Mouse (Mus musculus) heart, adult 2 months (tissue): ENCODE measurements around the gene Ntn1. TPM values are rescaled to one million over a fixed set of nuclear protein-coding genes. Genes with fewer than 3 reads are reported as not detected.

Source experiments
- DNase-seq, 2 experiments: peaks; one replicate each; pipeline ENCODE4 v3.0.0; 2021
- H3K27ac ChIP-seq: fragments of 200-600 bp; 2 replicates; pipeline ENCODE4 v1.8.1; 2022
- H3K27me3 ChIP-seq: fragments of 200-500 bp; 2 replicates; pipeline ENCODE4 v1.6.1; 2012; ENCODE audit warnings: mild to moderate bottlenecking, low read length, inconsistent platforms, mixed read lengths; ENCODE audit not compliant: control insufficient read depth, insufficient read depth
- H3K36me3 ChIP-seq: fragments of 200-500 bp; 2 replicates; pipeline ENCODE4 v1.6.1; 2012; ENCODE audit warnings: low read length, inconsistent platforms; ENCODE audit not compliant: control insufficient read depth, insufficient read depth
- H3K4me1 ChIP-seq: fragments of 200-500 bp; 2 replicates; pipeline ENCODE4 v1.6.1; 2011; ENCODE audit warnings: low read length; ENCODE audit not compliant: control insufficient read depth, insufficient read depth
- H3K4me3 ChIP-seq: fragments of 200-600 bp; 2 replicates; pipeline ENCODE4 v1.8.1; 2022
- H3K79me2 ChIP-seq: fragments of 200-500 bp; replicated peaks from 2 replicates; pipeline ENCODE4 v1.6.1; 2012; ENCODE audit warnings: mild to moderate bottlenecking, inconsistent platforms, low read length, moderate library complexity, mixed read lengths; ENCODE audit not compliant: control insufficient read depth, insufficient read depth
- H3K9ac ChIP-seq: fragments of 200-500 bp; 2 replicates; pipeline ENCODE4 v1.6.1; 2012; ENCODE audit warnings: low read depth, mild to moderate bottlenecking, control low read depth, inconsistent platforms, low read length, mixed read lengths
- CTCF ChIP-seq: fragments of 200-600 bp; IDR thresholded peaks from 2 replicates; pipeline ENCODE4 v1.8.1; 2022; ENCODE audit warnings: antibody characterized with exemption, mild to moderate bottlenecking, moderate library complexity
- EP300 ChIP-seq: fragments of 200-500 bp; IDR thresholded peaks from 2 replicates; pipeline ENCODE4 v1.6.1; 2011; ENCODE audit warnings: low read depth, low read length, control low read depth; ENCODE audit not compliant: insufficient read depth
- POLR2A ChIP-seq: fragments of 200-500 bp; IDR thresholded peaks from 2 replicates; pipeline ENCODE4 v1.6.1; 2011; ENCODE audit warnings: mild to moderate bottlenecking, low read depth, low read length, control low read depth; ENCODE audit not compliant: insufficient read depth
- WGBS: fragments of 180-500 bp; shearing (Covaris S2); methylation state at CpG from one replicate; pipeline ENCODE4 v1.1.7; 2018; 5-methylcytosine and 5-hydroxymethylcytosine counted together
- intact Hi-C: fragments of 180-260 bp; cut with DNase I; formaldehyde crosslinking; loops from one replicate; pipeline ENCODE4 v1.15.1; 2025
- polyA plus RNA-seq: library from polyadenylated mRNA; depleted of rRNA; stranded (reverse); fragments of >200 nt; gene quantifications from 2 replicates; pipeline ENCODE4 v1.2.3, GENCODE M21; 2012
- total RNA-seq, 2 experiments: library from RNA; stranded (reverse); gene quantifications; 2 replicates each; pipeline ENCODE4 v1.2.3; 2021

The Ntn1 gene
- total and polyA plus RNA-seq, 3 experiments, result 32.4 to 70.5 (median 55.1) TPM

GRCm38 (mm10) chr11:68378419-68378818 is 22.2 kb downstream of the Ntn1 start:
- Histone ChIP-seq H3K9ac (no peak overlapping the region), H3K36me3 (no peaks in the 10 kb centered on the region), H3K4me3 (no peak overlapping the region), H3K79me2 (no peaks in the 10 kb centered on the region), H3K27ac (no peak overlapping the region), H3K4me1 (peaks cover 5% of the 10 kb centered on the region), H3K27me3 (no peaks in the 10 kb centered on the region)
- intact Hi-C loops, result no loop called here
- 60% methylated on average over 5 of the region's 5 CpGs for WGBS
- DNase-seq, result no peak
- no peak for TF ChIP-seq CTCF

DNA sequence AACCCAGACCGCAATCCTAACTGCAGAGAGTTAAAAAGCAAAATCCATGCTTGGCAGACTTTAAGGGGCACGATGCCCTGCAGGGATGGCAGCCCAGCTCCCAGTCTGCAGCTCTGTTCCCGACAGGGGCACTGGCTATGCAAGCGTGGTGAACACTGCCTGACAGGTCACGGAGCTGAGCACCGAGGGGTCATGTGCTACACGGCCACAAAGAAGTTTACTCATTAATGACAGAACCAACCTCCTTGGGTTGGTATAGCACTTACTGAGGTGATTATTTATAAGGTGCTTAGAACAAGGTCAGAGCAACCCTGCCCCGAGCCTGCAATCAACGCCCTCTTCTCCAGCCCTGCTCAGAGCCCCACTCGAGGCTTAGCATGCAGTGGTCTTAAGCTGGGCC is 27.5 kb downstream of the Ntn1 start:
- no peaks in the 10 kb centered on the region for H3K27me3 ChIP-seq
- no peak overlapping the region for H3K4me3 ChIP-seq
- no peaks in the 10 kb centered on the region for H3K36me3 ChIP-seq
- H3K9ac ChIP-seq, result no peak overlapping the region
- WGBS, result 68% methylated on average over 10 of the region's 10 CpGs
- intact Hi-C loops, result no loop called here
- H3K4me1 ChIP-seq, result peaks cover 5% of the 10 kb centered on the region
- H3K79me2 ChIP-seq, result no peaks in the 10 kb centered on the region; the same call in 1 of the 2 replicates
- TF ChIP-seq CTCF (no peak), EP300 (no peak), POLR2A (no peak)
- no peak overlapping the region for H3K27ac ChIP-seq
- no peak for DNase-seq

- Histone ChIP-seq H3K27ac (no peak overlapping the region), H3K4me1 (peaks cover 4% of the 10 kb centered on the region), H3K36me3 (no peaks in the 10 kb centered on the region), H3K4me3 (no peak overlapping the region), H3K27me3 (no peaks in the 10 kb centered on the region), H3K9ac (no peak overlapping the region), H3K79me2 (no peaks in the 10 kb centered on the region; the same call in 1 of the 2 replicates)
- TF ChIP-seq EP300 (no peak), POLR2A (no peak), CTCF (no peak)
- WGBS, result 91% methylated on average over 11 of the region's 11 CpGs
- no peak for DNase-seq
- intact Hi-C loops, result no loop called here
Measured at GRCm38 (mm10) chr11:68371609-68372008, 29.0 kb downstream of the Ntn1 start.

- TF ChIP-seq POLR2A, result no peak
- no peak for TF ChIP-seq EP300
- TF ChIP-seq CTCF, result no peak
- H3K27me3 ChIP-seq, result no peaks in the 10 kb centered on the region
Measured at GRCm38 (mm10) chr11:68356901-68357300, 43.7 kb downstream of the Ntn1 start.

GRCm38 (mm10) chr11:68355561-68355960 is 45.1 kb downstream of the Ntn1 start:
- DNase-seq, result no peak
- Histone ChIP-seq H3K27me3 (no peaks in the 10 kb centered on the region), H3K79me2 (no peaks in the 10 kb centered on the region), H3K27ac (no peak overlapping the region), H3K36me3 (no peaks in the 10 kb centered on the region), H3K9ac (no peak overlapping the region), H3K4me3 (no peak overlapping the region), H3K4me1 (peaks cover 4% of the 10 kb centered on the region; the same call in 1 of the 2 replicates)
- no peak for TF ChIP-seq EP300
- no peak for TF ChIP-seq CTCF
- TF ChIP-seq POLR2A, result no peak
- 68% methylated on average over 8 of the region's 8 CpGs for WGBS
- intact Hi-C loops, result no loop called here

More at GRCm38 (mm10) chr11:68356901-68357300, 43.7 kb downstream of the Ntn1 start:
- no peak for DNase-seq
- Histone ChIP-seq H3K4me1 (peaks cover 2% of the 10 kb centered on the region; the same call in 1 of the 2 replicates), H3K4me3 (no peak overlapping the region), H3K79me2 (no peaks in the 10 kb centered on the region), H3K36me3 (no peaks in the 10 kb centered on the region), H3K27ac (no peak overlapping the region), H3K9ac (no peak overlapping the region)
- 77% methylated on average over 8 of the region's 8 CpGs for WGBS
- intact Hi-C loops, result no loop called here

- no peak for DNase-seq
- Histone ChIP-seq H3K9ac (no peak overlapping the region), H3K27me3 (no peaks in the 10 kb centered on the region), H3K36me3 (no peaks in the 10 kb centered on the region), H3K27ac (no peak overlapping the region), H3K4me1 (peaks cover 4% of the 10 kb centered on the region; the same call in 1 of the 2 replicates), H3K79me2 (no peaks in the 10 kb centered on the region), H3K4me3 (no peak overlapping the region)
- WGBS, result 91% methylated on average over 3 of the region's 3 CpGs
- no peak for TF ChIP-seq EP300
- no peak for TF ChIP-seq CTCF
- no peak for TF ChIP-seq POLR2A
- intact Hi-C loops, result no loop called here
Measured at GRCm38 (mm10) chr11:68354848-68355247, 45.8 kb downstream of the Ntn1 start.

GRCm38 (mm10) chr11:68352236-68352635 is 48.4 kb downstream of the Ntn1 start:
- 43% methylated on average over 6 of the region's 6 CpGs for WGBS
- no peaks in the 10 kb centered on the region for H3K27me3 ChIP-seq
- intact Hi-C loops, result no loop called here

More at GRCm38 (mm10) chr11:68352236-68352635, 48.4 kb downstream of the Ntn1 start:
- Histone ChIP-seq H3K4me3 (no peak overlapping the region), H3K9ac (no peak overlapping the region), H3K27ac (no peak overlapping the region), H3K4me1 (peaks cover 4% of the 10 kb centered on the region; the same call in 1 of the 2 replicates), H3K79me2 (no peaks in the 10 kb centered on the region), H3K36me3 (no peaks in the 10 kb centered on the region)
- TF ChIP-seq POLR2A (no peak), EP300 (no peak), CTCF (no peak)
- DNase-seq, result no peak
